Comparison of ENCODE assay signal across 23 mouse cellular contexts in the genomic region with DNA sequence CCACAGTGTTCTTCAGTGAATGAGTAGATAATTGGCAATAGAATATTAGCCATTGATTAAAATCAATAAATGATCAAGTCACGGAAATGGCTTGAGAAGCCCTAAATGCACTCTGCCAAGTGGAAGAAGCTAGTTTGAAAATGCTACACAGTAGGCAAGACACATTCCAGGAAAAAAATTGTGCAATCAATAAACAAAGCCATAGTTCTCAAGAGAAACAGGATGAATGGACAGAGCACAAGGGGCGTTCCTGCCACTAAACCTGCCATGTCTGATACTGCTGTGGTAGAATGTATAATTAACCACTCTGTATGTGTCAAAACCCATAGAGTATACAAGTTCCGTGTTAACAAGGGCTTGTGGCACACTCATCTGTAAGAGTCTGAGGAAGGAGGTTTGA. TPM values are rescaled to one million over a fixed set of nuclear protein-coding genes. Genes with fewer than 3 reads are reported as not detected.
DNase-seq lines count a peak whose midpoint lies in the region; ATAC-seq and TF ChIP-seq lines count a peak whose summit lies in the region.
"Had no signal": no experiment of that assay in that cellular context is flagged by ENCODE, and none has a peak within 500 bp of the region (broad histone marks: within the 10 kb centered on the region; RNA-seq: fewer than 3 reads in every experiment).

No protein-coding gene starts in this region.

- no peak overlapping the region for H3K9ac ChIP-seq in liver, adult 2 months (ENCODE audit: low read depth, low read length)
- no peak overlapping the region for H3K9ac ChIP-seq in liver, postnatal 0 days (replicated peaks)
- no peak overlapping the region for H3K9ac ChIP-seq in lung, postnatal 0 days (replicated peaks; ENCODE audit: low read depth)
- H3K9ac ChIP-seq: embryonic facial prominence, embryonic 15.5 days; hindbrain, embryonic 12.5 days had no signal

- 61% methylated on average over 3 of the region's 3 CpGs for WGBS in liver, adult 2 months
- 65% methylated on average over 3 of the region's 3 CpGs for WGBS in liver, postnatal 0 days (ENCODE audit: insufficient replicate concordance)
- WGBS in lung, postnatal 0 days, result 46% methylated on average over 3 of the region's 3 CpGs
- 84% methylated on average over 3 of the region's 3 CpGs for WGBS in macrophage (ENCODE audit: missing documents)

- H3K27ac ChIP-seq in gastrocnemius, adult 2 months, result peak overlapping the region; percentile 53
- H3K27ac ChIP-seq in liver, adult 2 months (replicated peaks; ENCODE audit: insufficient read depth, low read depth, low read length), result no peak overlapping the region
- H3K27ac ChIP-seq in liver, postnatal 0 days (ENCODE audit: low read depth), result no peak overlapping the region
- H3K27ac ChIP-seq in lung, postnatal 0 days (ENCODE audit: low read length), result peak overlapping the region; percentile 11; the same call in 1 of the 2 replicates
- peak overlapping the region; percentile 51; the same call in 1 of the 2 replicates for H3K27ac ChIP-seq in macrophage
- H3K27ac ChIP-seq: embryonic facial prominence, embryonic 15.5 days; forebrain, embryonic 10.5 days; hindbrain, embryonic 12.5 days had no signal

- no peak for TF ChIP-seq POLR2A in liver, adult 2 months (IDR thresholded peaks at IDR 0.05; ENCODE audit: extremely low read depth, insufficient read depth, low read length)

- peaks cover 1% of the 10 kb centered on the region; the same call in 1 of the 2 replicates for H3K4me1 ChIP-seq in liver, adult 2 months (ENCODE audit: control insufficient read depth, insufficient read depth, low read length)
- peaks cover 4% of the 10 kb centered on the region; the same call in 1 of the 2 replicates for H3K4me1 ChIP-seq in liver, postnatal 0 days (ENCODE audit: insufficient read depth)
- H3K4me1 ChIP-seq in lung, postnatal 0 days (ENCODE audit: insufficient read depth, low read depth, low read length), result no peaks in the 10 kb centered on the region; the same call in 1 of the 2 replicates
- H3K4me1 ChIP-seq: embryonic facial prominence, embryonic 15.5 days; forebrain, embryonic 10.5 days; hindbrain, embryonic 12.5 days had no signal

- DNase-seq in gastrocnemius, adult 2 months, result no peak
- no peak for DNase-seq in gastrocnemius, postnatal 4 days (ENCODE audit: low spot score in 2 of 2)
- peak; percentile 29 for DNase-seq in liver, adult 2 months (ENCODE audit: extremely low read depth, low read depth, low spot score)
- no peak for DNase-seq in liver, postnatal 0 days
- peak; percentile 78 for DNase-seq in lung, postnatal 0 days (ENCODE audit: low spot score)
- no peak for DNase-seq in lung, postnatal 14 days
- DNase-seq in adrenal gland, adult 2 months, result no peak
- DNase-seq: adrenal gland, postnatal 25 days; B cell, adult 2 months; cerebellum, adult 2 months; cerebellum, postnatal 10 days; gastrocnemius, postnatal 10 days; heart, postnatal 4 days had no signal

- no peaks in the 10 kb centered on the region for H3K27me3 ChIP-seq in liver, adult 2 months (ENCODE audit: control insufficient read depth, insufficient read depth, low read length)
- H3K27me3 ChIP-seq in liver, postnatal 0 days (ENCODE audit: insufficient read depth, low read length), result no peaks in the 10 kb centered on the region
- no peaks in the 10 kb centered on the region for H3K27me3 ChIP-seq in lung, postnatal 0 days (replicated peaks; ENCODE audit: insufficient read depth, low read length)
- H3K27me3 ChIP-seq: embryonic facial prominence, embryonic 15.5 days; hindbrain, embryonic 12.5 days had no signal

- TF ChIP-seq CTCF in gastrocnemius, adult 2 months (IDR thresholded peaks at IDR 0.05), result no peak
- TF ChIP-seq CTCF in liver, adult 2 months (IDR thresholded peaks at IDR 0.05; ENCODE audit: low read depth, low read length), result no peak
- no peak for TF ChIP-seq CTCF in liver, postnatal 0 days (IDR thresholded peaks at IDR 0.05; ENCODE audit: low read depth)
- no peak for TF ChIP-seq CTCF in lung, postnatal 0 days (IDR thresholded peaks at IDR 0.05)

- no peak for ATAC-seq in liver, postnatal 0 days
- peak; percentile 38; the same call in 1 of the 2 replicates for ATAC-seq in lung, postnatal 0 days
- ATAC-seq: forebrain, embryonic 14.5 days; hindbrain, embryonic 16.5 days; inflammation-experienced regulatory T-cells, adult 6 months had no signal

- TF ChIP-seq EP300 in liver, postnatal 0 days (IDR thresholded peaks at IDR 0.05; ENCODE audit: low read depth), result no peak
- peak; percentile 65 for TF ChIP-seq EP300 in lung, postnatal 0 days (IDR thresholded peaks at IDR 0.05)

- H3K4me3 ChIP-seq in gastrocnemius, adult 2 months, result no peak overlapping the region
- H3K4me3 ChIP-seq in liver, adult 2 months (ENCODE audit: insufficient read depth, low read depth, low read length), result no peak overlapping the region
- no peak overlapping the region for H3K4me3 ChIP-seq in liver, postnatal 0 days (ENCODE audit: low read depth, low read length)
- no peak overlapping the region for H3K4me3 ChIP-seq in lung, postnatal 0 days (ENCODE audit: low read depth, low read length)
- no peak overlapping the region for H3K4me3 ChIP-seq in macrophage (ENCODE audit: inconsistent target)
- H3K4me3 ChIP-seq: embryonic facial prominence, embryonic 15.5 days; erythroblast, embryonic 14.5 days; forebrain, embryonic 10.5 days; hindbrain, embryonic 12.5 days had no signal

- H3K79me2 ChIP-seq in liver, adult 2 months (ENCODE audit: control insufficient read depth, insufficient read depth, low read length), result no peaks in the 10 kb centered on the region
- peaks cover 38% of the 10 kb centered on the region for H3K79me2 ChIP-seq in macrophage (ENCODE audit: inconsistent target)

- no peak overlapping the region for H3K4me2 ChIP-seq in liver, postnatal 0 days (ENCODE audit: low read depth, low read length)
- H3K4me2 ChIP-seq in lung, postnatal 0 days (replicated peaks; ENCODE audit: low read depth, low read length), result no peak overlapping the region
- H3K4me2 ChIP-seq: embryonic facial prominence, embryonic 15.5 days; heart, embryonic 11.5 days; hindbrain, embryonic 12.5 days had no signal

- intact Hi-C loops in gastrocnemius, adult 2 months (cut with DNase I), result loop anchor here (2.0 kb wide), 1 partner anchor 21 kb away; no protein-coding TSS in a partner anchor

- H3K36me3 ChIP-seq in liver, adult 2 months (ENCODE audit: control insufficient read depth, insufficient read depth, low read length), result no peaks in the 10 kb centered on the region
- H3K36me3 ChIP-seq in liver, postnatal 0 days (replicated peaks; ENCODE audit: insufficient read depth, low read length), result no peaks in the 10 kb centered on the region
- no peaks in the 10 kb centered on the region for H3K36me3 ChIP-seq in lung, postnatal 0 days (ENCODE audit: insufficient read depth, low read length)
- H3K36me3 ChIP-seq in macrophage (ENCODE audit: inconsistent target), result peaks cover 11% of the 10 kb centered on the region
- H3K36me3 ChIP-seq: embryonic facial prominence, embryonic 15.5 days; forebrain, embryonic 10.5 days; hindbrain, embryonic 12.5 days had no signal

- no peaks in the 10 kb centered on the region for H3K9me3 ChIP-seq in liver, postnatal 0 days (ENCODE audit: low read length)
- H3K9me3 ChIP-seq in lung, postnatal 0 days (ENCODE audit: low read length), result no peaks in the 10 kb centered on the region
- H3K9me3 ChIP-seq: embryonic facial prominence, embryonic 15.5 days; forebrain, embryonic 10.5 days; hindbrain, embryonic 12.5 days had no signal

RNA-seq across cellular contexts. Expression of a gene that starts 15.8 kb away (rescaled TPM):
- 10 to 100 TPM; 12.6 to 16.5 TPM for total RNA-seq in gastrocnemius, adult 2 months (2021)
- 100 to 1,000 TPM; 101 to 104 TPM for total RNA-seq in gastrocnemius, postnatal 4 days (2021)
- 3.0 and 4.0 TPM in 2 replicates for total RNA-seq in liver, adult 2 months (2014; rRNA removed)
- polyA plus RNA-seq in liver, adult 2 months (2012; rRNA removed), result 1.1 TPM in 2 replicates
- 2.7 and 3.3 TPM in 2 replicates for polyA plus RNA-seq in liver, postnatal 0 days (2015; fragmentation: Nextera tagmentation; extraction: Ambion mirVana)
- 55.9 and 59.7 TPM in 2 replicates for polyA plus RNA-seq in lung, postnatal 0 days (2015; fragmentation: Nextera tagmentation; extraction: Ambion mirVana)
- 100 to 1,000 TPM in 15 of 26 experiments, 10 to 100 TPM in 11; 16.5 to 157 (median 107) TPM for total RNA-seq in macrophage (2018; cell fraction: chromatin; rRNA removed)
- 100 to 1,000 TPM; 154 to 389 (median 241) TPM for total RNA-seq in macrophage (2018; cell fraction: cytosol; rRNA removed)
- 100 to 1,000 TPM in 25 of 26 experiments, 10 to 100 TPM in 1; 88.6 to 676 (median 368) TPM for total RNA-seq in macrophage (2018; cell fraction: nucleus; rRNA removed)
- 156 to 277 TPM (median 258 TPM) in 3 replicates for polyA plus RNA-seq in macrophage (2018)
- total RNA-seq in adrenal gland, adult 2 months (2021), result 10 to 100 TPM; 22.0 to 26.7 TPM
- polyA plus RNA-seq in adrenal gland, adult 2 months (2012; rRNA removed), result 7.9 and 8.4 TPM in 2 replicates
- total RNA-seq: MEL had no signal

RNA-seq across cellular contexts. Expression of a gene that starts 19.6 kb away (rescaled TPM):
- 10 to 100 TPM; 13.0 to 24.0 TPM for total RNA-seq in gastrocnemius, adult 2 months (2021)
- total RNA-seq in gastrocnemius, postnatal 4 days (2021), result 10 to 100 TPM; 20.6 to 23.7 TPM
- 2.3 TPM in 2 replicates for total RNA-seq in liver, adult 2 months (2014; rRNA removed)
- 2.0 and 2.2 TPM in 2 replicates for polyA plus RNA-seq in liver, adult 2 months (2012; rRNA removed)
- 1.6 and 1.7 TPM in 2 replicates for polyA plus RNA-seq in liver, postnatal 0 days (2015; fragmentation: Nextera tagmentation; extraction: Ambion mirVana)
- 227 and 232 TPM in 2 replicates for polyA plus RNA-seq in lung, postnatal 0 days (2015; fragmentation: Nextera tagmentation; extraction: Ambion mirVana)
- total RNA-seq in macrophage (2018; cell fraction: chromatin; rRNA removed), result 10 to 100 TPM in 8 of 26 experiments, 1 to 10 TPM in 17, under 1 TPM in 1; 0.67 to 27.2 (median 6.1) TPM
- total RNA-seq in macrophage (2018; cell fraction: cytosol; rRNA removed), result 10 to 100 TPM in 7 of 26 experiments, 1 to 10 TPM in 19; 1.1 to 16.1 (median 4.2) TPM
- 10 to 100 TPM in 14 of 26 experiments, 1 to 10 TPM in 12; 3.6 to 35.6 (median 10.9) TPM for total RNA-seq in macrophage (2018; cell fraction: nucleus; rRNA removed)
- 3.9 to 10.3 TPM (median 4.0 TPM) in 3 replicates for polyA plus RNA-seq in macrophage (2018)
- total RNA-seq in adrenal gland, adult 2 months (2021), result 10 to 100 TPM; 24.8 to 37.1 TPM
- polyA plus RNA-seq in adrenal gland, adult 2 months (2012; rRNA removed), result 31.1 and 34.6 TPM in 2 replicates
- total RNA-seq: MEL had no signal
- polyA plus RNA-seq: erythroblast, embryonic 14.5 days had no signal

RNA-seq across cellular contexts. Expression of a gene that starts 32.4 kb away (rescaled TPM):
- total RNA-seq in gastrocnemius, adult 2 months (2021), result under 1 TPM; 0.28 to 0.47 TPM
- total RNA-seq in gastrocnemius, postnatal 4 days (2021), result under 1 TPM; 0.25 to 0.67 TPM
- total RNA-seq in liver, adult 2 months (2014; rRNA removed), result not detected in 2 replicates
- not detected in 2 replicates for polyA plus RNA-seq in liver, adult 2 months (2012; rRNA removed)
- polyA plus RNA-seq in liver, postnatal 0 days (2015; fragmentation: Nextera tagmentation; extraction: Ambion mirVana), result not detected in 2 replicates
- polyA plus RNA-seq in lung, postnatal 0 days (2015; fragmentation: Nextera tagmentation; extraction: Ambion mirVana), result 0.56 and 0.77 TPM in 2 replicates
- total RNA-seq in macrophage (2018; cell fraction: chromatin; rRNA removed), result not detected
- total RNA-seq in macrophage (2018; cell fraction: cytosol; rRNA removed), result not detected
- total RNA-seq in macrophage (2018; cell fraction: nucleus; rRNA removed), result not detected
- polyA plus RNA-seq in macrophage (2018), result not detected in 3 replicates
- under 1 TPM; 0.26 to 0.86 TPM for total RNA-seq in adrenal gland, adult 2 months (2021)
- 0.72 and 0.84 TPM in 2 replicates for polyA plus RNA-seq in adrenal gland, adult 2 months (2012; rRNA removed)
- total RNA-seq: adrenal gland, postnatal 25 days; MEL had no signal
- polyA plus RNA-seq: erythroblast, embryonic 14.5 days; inflammation-experienced regulatory T-cells, adult 6 months had no signal

Comparison
In these comparisons a context has a peak if more than half of its experiments do, and no peak if none do; other contexts are left out.
1. DNase-seq: peak in liver, adult 2 months (single experiment) and lung, postnatal 0 days (single experiment); none in gastrocnemius, adult 2 months (single experiment), gastrocnemius, postnatal 4 days (0 of 2), liver, postnatal 0 days (single experiment), lung, postnatal 14 days (single experiment) and adrenal gland, adult 2 months (single experiment).
2. H3K27ac ChIP-seq: peak in gastrocnemius, adult 2 months (single experiment), lung, postnatal 0 days (single experiment) and macrophage (single experiment); none in liver, adult 2 months (single experiment) and liver, postnatal 0 days (single experiment).